Mouse (Mus musculus) G1E (cell line): Measurements from ENCODE around the gene Jade2. TPM values are rescaled to one million over a fixed set of nuclear protein-coding genes. Genes with fewer than 3 reads are reported as not detected.

Source experiments
- ATAC-seq: 2 replicates; pipeline ENCODE4 v1.8.0; 2016; ENCODE audit warnings: mild to moderate bottlenecking; ENCODE audit not compliant: insufficient number of reproducible peaks, poor library complexity, low FRiP score, severe bottlenecking; ENCODE audit errors: extremely low read depth
- DNase-seq: peaks from one replicate; pipeline ENCODE4 v3.0.0; 2012; ENCODE audit warnings: low spot score
- H3K27me3 ChIP-seq: 2 replicates; pipeline ENCODE4 v1.6.1; 2012; ENCODE audit warnings: mild to moderate bottlenecking, low read length, inconsistent platforms; ENCODE audit not compliant: insufficient read depth
- H3K36me3 ChIP-seq: replicated peaks from 2 replicates; pipeline ENCODE3; 2012; ENCODE audit warnings: mild to moderate bottlenecking, inconsistent platforms
- H3K4me1 ChIP-seq: 2 replicates; pipeline ENCODE4 v1.6.1; 2012; ENCODE audit warnings: low read depth, low read length, inconsistent platforms, mixed read lengths; ENCODE audit not compliant: insufficient read depth
- H3K4me3 ChIP-seq: 2 replicates; pipeline ENCODE4 v1.5.1; 2012; ENCODE audit warnings: low read depth, mild to moderate bottlenecking, inconsistent platforms, low read length, moderate library complexity, mixed read lengths
- H3K9me3 ChIP-seq: replicated peaks from 2 replicates; pipeline ENCODE4 v1.6.1; 2012; ENCODE audit warnings: inconsistent platforms
- CTCF ChIP-seq: IDR thresholded peaks from 2 replicates; pipeline ENCODE4 v1.5.1; 2012; ENCODE audit warnings: low read depth, low read length, inconsistent platforms, mixed read lengths
- GATA1 ChIP-seq: IDR thresholded peaks from 2 replicates; pipeline ENCODE4 v1.6.1; 2012; ENCODE audit warnings: borderline replicate concordance, low read length, inconsistent platforms, mixed read lengths
- GATA2 ChIP-seq: IDR thresholded peaks from 2 replicates; pipeline ENCODE4 v1.6.1; 2012; ENCODE audit warnings: low read depth, low read length, inconsistent platforms, borderline replicate concordance
- POLR2AphosphoS5 ChIP-seq: IDR thresholded peaks from 2 replicates; pipeline ENCODE4 v1.6.1; 2012; ENCODE audit warnings: low read depth, low read length, inconsistent platforms; ENCODE audit not compliant: insufficient replicate concordance
- TAL1 ChIP-seq: conservative IDR thresholded peaks from 2 replicates; pipeline ENCODE4 v1.6.1; 2012; ENCODE audit warnings: low read depth, low read length, inconsistent platforms, mixed read lengths
- polyA plus RNA-seq: library from polyadenylated mRNA; stranded (reverse); fragments of >175 nt; gene quantifications from 2 replicates; pipeline ENCODE4 v1.2.3, GENCODE M21; 2012
- total RNA-seq, 2 experiments: library from RNA; stranded (forward) in 1 of 2; stranded (reverse) in 1 of 2; fragments of 200-1000 nt in 1 of 2; fragments of >200 nt in 1 of 2; fragmentation: Nextera tagmentation in 1 of 2; gene quantifications; 2 replicates each; pipeline ENCODE4 v1.2.3; 2014 to 2017

Jade2 gene
- total and polyA plus RNA-seq, 3 experiments: 7.0 to 13.7 (median 8.4) TPM

DNA sequence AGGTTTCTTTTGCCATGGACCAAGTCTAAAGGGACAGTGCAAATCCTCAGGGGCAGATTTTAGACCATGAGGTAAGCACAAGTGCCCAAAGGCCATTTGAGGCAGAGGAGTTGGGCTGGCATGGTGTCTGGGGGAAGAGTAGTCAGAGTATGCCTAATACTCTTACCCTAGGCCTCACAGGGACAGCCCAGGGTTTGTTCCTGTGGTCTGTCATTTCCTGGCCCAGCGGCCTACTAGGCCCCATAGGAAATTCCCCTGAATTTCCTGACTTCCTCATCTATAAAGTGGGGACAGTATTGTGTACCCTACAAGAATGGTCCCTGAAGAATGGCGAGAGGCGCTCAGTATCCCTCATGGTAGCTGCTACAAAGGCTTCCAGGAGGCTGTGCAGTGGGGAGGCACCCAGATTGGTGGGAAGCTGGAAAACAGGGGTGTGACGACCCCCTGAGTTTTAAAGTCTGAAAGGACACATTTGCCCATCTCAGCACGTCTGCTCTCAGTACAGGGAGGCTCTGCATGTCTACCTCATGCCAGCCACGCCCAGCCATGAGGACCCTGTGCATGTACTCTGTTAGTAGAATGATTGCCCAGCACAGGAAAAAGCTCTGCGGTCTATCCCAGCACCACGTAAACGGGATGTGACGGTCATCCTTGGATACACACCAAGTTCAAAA is 23.9 kb downstream of the Jade2 start:
- Histone ChIP-seq H3K27me3 (no peaks in the 10 kb centered on the region), H3K4me3 (no peak overlapping the region), H3K9me3 (no peaks in the 10 kb centered on the region), H3K36me3 (peaks cover 97% of the 10 kb centered on the region), H3K4me1 (no peaks in the 10 kb centered on the region; the same call in 1 of the 2 replicates)
- no peak for TF ChIP-seq CTCF
- DNase-seq: no peak
- no peak for ATAC-seq

DNA sequence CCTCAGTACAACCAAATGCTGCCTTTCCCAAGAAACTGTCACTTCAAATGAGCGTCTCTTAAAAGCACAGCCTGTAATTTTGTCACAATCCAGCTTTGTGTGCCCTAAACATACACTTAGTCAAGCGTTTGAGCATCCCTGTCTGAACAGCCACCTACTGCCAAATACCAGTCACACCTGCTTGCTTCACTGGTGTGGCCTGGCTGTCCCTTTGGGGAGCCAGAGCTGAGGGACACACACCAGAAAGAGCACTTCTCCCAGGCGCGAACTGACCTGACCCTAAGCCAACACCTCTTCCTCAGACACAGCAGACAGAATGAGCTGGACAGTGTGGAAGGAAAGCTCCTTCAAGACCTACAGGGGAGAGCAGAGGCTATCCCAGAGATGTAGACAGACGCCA is 24.5 kb downstream of the Jade2 start:
- Histone ChIP-seq H3K27me3 (no peaks in the 10 kb centered on the region), H3K36me3 (peaks cover 96% of the 10 kb centered on the region), H3K4me3 (no peak overlapping the region), H3K9me3 (no peaks in the 10 kb centered on the region), H3K4me1 (no peaks in the 10 kb centered on the region; the same call in 1 of the 2 replicates)
- no peak for TF ChIP-seq GATA1
- no peak for TF ChIP-seq POLR2AphosphoS5
- no peak for TF ChIP-seq GATA2
- TF ChIP-seq CTCF: no peak
- TF ChIP-seq TAL1: no peak
- DNase-seq (no peak), ATAC-seq (no peak)

DNA sequence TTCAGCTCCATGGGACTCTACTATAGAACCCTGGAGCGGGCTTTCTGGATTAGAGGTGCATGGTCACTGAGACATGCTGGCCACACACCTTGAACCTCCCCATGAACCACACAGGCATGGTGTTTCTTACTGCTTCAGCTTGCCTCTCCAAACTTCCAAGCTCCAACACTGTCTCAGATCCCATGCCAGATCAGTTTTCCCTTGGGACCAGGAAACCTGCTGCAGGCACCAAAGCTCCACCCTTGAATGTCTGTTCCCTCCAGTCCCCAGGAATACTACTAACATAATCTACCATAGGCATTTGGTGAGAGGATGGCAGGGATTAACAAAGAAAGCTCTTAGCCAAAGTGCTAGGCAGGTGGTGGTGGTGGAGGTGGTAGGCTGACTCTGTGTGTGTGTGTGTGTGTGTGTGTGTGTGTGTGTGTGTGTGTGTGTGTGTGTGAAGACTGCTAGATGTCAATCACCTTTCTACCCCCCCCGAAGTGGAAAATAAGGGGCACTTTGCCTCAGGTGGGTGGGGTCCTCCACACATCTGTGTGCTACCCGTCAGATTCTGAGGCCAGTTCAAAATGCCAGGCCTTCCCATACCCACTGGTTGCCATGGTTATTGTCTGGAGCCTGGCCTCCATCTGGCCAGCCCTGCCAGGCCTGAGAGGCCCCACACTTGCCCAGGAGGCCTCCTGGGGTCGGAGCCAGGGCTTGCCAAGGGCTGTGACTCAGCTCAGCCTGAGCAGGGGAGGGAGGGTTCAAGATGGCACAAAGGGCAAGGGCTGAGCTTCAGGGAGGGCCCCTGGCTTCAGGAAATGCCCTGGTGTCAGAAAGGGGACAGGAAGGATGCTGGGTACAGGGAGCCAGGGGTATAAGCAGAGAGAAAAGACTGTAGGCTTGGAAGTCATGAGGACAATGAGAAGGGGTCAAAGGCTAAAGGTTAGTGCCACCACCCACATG is 25.2 kb downstream of the Jade2 start:
- Histone ChIP-seq H3K4me3 (no peak overlapping the region), H3K36me3 (peaks cover 96% of the 10 kb centered on the region), H3K4me1 (no peaks in the 10 kb centered on the region; the same call in 1 of the 2 replicates), H3K9me3 (no peaks in the 10 kb centered on the region), H3K27me3 (no peaks in the 10 kb centered on the region)
- ATAC-seq (no peak), DNase-seq (no peak)
- no peak for TF ChIP-seq CTCF
- no peak for TF ChIP-seq GATA2

DNA sequence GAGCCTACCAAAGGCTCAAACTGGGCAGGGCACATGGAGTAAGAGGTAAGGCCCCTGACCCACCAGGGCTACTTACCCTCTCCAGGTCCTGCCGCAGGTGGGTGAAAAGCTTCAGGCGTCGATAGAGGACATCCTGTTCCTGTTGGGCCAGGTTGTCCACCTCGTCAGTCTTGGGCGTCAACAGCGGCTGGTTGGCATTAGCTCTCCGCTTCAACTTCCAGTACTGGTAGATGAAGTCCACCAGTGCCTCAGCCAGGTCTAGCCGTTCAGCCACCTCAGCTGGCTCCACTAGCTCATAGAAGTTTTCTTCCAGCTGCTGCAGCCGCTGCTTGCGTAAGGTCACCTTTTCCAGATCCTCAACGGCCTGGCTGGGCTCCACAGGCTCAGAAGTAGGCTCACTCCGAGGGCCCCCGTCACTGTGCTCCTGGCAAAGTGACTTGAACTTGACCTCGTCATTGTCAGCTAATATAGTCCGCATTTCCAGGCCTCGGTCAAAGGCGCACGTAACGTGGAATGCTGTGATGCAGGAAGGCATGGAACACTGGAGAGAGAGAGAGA is 32.5 kb downstream of the Jade2 start:
- Histone ChIP-seq H3K27me3 (no peaks in the 10 kb centered on the region), H3K4me3 (no peak overlapping the region), H3K9me3 (no peaks in the 10 kb centered on the region), H3K4me1 (peaks cover 9% of the 10 kb centered on the region), H3K36me3 (peaks cover 98% of the 10 kb centered on the region)
- TF ChIP-seq TAL1 (no peak), GATA2 (no peak), CTCF (no peak)
- no peak for DNase-seq
- ATAC-seq: no peak

DNA sequence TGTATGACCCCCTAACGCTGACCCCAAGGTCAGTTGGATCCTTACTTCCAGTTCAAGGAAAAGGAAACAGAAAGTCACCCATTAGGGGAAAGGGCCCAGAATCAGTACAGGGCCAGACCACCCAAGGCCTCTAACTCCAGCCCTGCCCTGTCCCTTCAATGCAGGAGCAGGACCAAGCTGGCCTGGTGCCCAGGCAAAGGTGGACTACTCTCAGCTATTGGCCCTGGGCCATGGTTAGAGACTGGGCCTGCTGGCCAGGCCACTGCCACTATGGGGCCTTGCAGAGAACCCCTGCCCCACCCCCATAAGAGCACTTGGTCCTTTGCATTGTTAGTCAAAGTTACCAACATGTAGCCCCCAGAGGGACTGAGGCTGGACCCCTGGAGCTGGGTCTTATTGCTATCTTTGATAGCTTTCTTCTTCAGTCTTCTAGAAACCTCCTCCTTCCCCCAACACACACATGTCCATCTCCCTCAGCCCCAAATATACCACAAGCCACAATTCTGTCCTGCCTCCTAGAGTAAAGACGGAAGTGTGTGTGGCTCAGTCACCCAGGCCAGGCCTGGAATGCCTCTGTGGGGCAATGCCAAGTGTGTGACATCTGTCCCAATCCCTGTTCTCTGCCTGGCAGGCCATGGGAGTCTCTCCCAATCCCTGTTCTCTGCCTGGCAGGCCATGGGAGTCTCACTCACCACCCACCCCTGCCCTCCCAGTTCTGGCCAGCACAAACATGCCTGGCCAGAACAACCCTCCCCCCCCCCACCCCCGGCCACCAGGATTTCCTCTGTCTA is 33.3 kb downstream of the Jade2 start:
- ATAC-seq (no peak), DNase-seq (no peak)
- Histone ChIP-seq H3K4me3 (no peak overlapping the region), H3K36me3 (peaks cover 98% of the 10 kb centered on the region), H3K4me1 (peaks cover 9% of the 10 kb centered on the region), H3K27me3 (no peaks in the 10 kb centered on the region), H3K9me3 (no peaks in the 10 kb centered on the region)
- TF ChIP-seq GATA1: no peak
- no peak for TF ChIP-seq POLR2AphosphoS5
- TF ChIP-seq TAL1: no peak
- no peak for TF ChIP-seq CTCF
- TF ChIP-seq GATA2: no peak

DNA sequence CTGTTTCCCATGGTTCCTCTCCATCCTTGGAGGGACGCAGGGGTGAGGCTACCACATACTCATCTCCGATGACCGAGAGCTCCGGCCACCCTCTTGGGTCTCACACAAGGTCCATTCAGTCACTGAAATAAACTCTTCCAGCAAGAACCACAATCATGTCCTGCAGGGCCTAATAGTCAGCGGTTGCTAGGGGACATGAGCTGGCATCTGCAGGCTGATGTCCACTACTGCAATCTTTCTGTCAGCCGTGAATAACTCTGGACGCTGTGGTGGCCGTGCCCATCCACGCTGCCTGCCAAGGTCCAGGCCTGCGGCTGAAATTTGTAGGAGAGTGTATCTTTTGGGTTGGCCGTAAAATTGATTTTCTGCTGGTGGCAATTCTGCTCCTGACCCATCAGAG is 34.2 kb downstream of the Jade2 start:
- Histone ChIP-seq H3K36me3 (peaks cover 100% of the 10 kb centered on the region), H3K4me1 (peaks cover 10% of the 10 kb centered on the region), H3K4me3 (no peak overlapping the region), H3K9me3 (no peaks in the 10 kb centered on the region), H3K27me3 (no peaks in the 10 kb centered on the region)
- TF ChIP-seq POLR2AphosphoS5 (no peak), GATA1 (no peak), TAL1 (no peak), GATA2 (no peak), CTCF (no peak)
- DNase-seq (no peak), ATAC-seq (no peak)
